Mouse (Mus musculus) stomach, postnatal 0 days (tissue): ENCODE measurements around the gene Mag. TPM values are rescaled to one million over a fixed set of nuclear protein-coding genes. Genes with fewer than 3 reads are reported as not detected.

Experiments
- ATAC-seq: fragments of 200-750 bp; cut with Nextera tagmentation; 2 replicates; pipeline ENCODE4 v1.8.0; 2017; ENCODE audit not compliant: low FRiP score, low TSS enrichment
- DNase-seq: peaks from one replicate; pipeline ENCODE4 v3.0.0-alpha.2; 2016; ENCODE audit warnings: low spot score
- H3K27ac ChIP-seq: fragments of 300-500 bp; sonication (generic); replicated peaks from 2 replicates; pipeline ENCODE4 v1.5.1; 2014; ENCODE audit warnings: mild to moderate bottlenecking, control low read depth
- H3K27me3 ChIP-seq: fragments of 300-500 bp; sonication (generic); 2 replicates; pipeline ENCODE4 v1.6.1; 2014; ENCODE audit warnings: low read length; ENCODE audit not compliant: control insufficient read depth, insufficient read depth
- H3K36me3 ChIP-seq: fragments of 300-500 bp; sonication (generic); 2 replicates; pipeline ENCODE4 v1.6.1; 2014; ENCODE audit warnings: low read length, mixed read lengths; ENCODE audit not compliant: control insufficient read depth, insufficient read depth
- H3K4me1 ChIP-seq: fragments of 300-500 bp; sonication (generic); replicated peaks from 2 replicates; pipeline ENCODE4 v1.6.1; 2014; ENCODE audit warnings: antibody characterized with exemption; ENCODE audit not compliant: control insufficient read depth, insufficient read depth
- H3K4me2 ChIP-seq: fragments of 300-500 bp; sonication (generic); replicated peaks from 2 replicates; pipeline ENCODE4 v1.6.1; 2014; ENCODE audit warnings: low read depth, mild to moderate bottlenecking, control low read depth, moderate library complexity
- H3K4me3 ChIP-seq: fragments of 300-500 bp; sonication (generic); 2 replicates; pipeline ENCODE4 v1.5.1; 2014; ENCODE audit warnings: low read depth, low read length, control low read depth
- H3K9ac ChIP-seq: fragments of 300-500 bp; sonication (generic); 2 replicates; pipeline ENCODE4 v1.6.1; 2014; ENCODE audit warnings: mild to moderate bottlenecking, low read length, control low read depth, mixed read lengths
- H3K9me3 ChIP-seq: fragments of 300-500 bp; sonication (generic); 2 replicates; pipeline ENCODE4 v1.6.1; 2016; ENCODE audit warnings: low read length; ENCODE audit not compliant: control insufficient read depth
- CTCF ChIP-seq: IDR thresholded peaks from 2 replicates; pipeline ENCODE4 v1.5.1; 2016; ENCODE audit warnings: antibody characterized with exemption, low read depth, mild to moderate bottlenecking, moderate library complexity
- EP300 ChIP-seq: optimal IDR thresholded peaks from 2 replicates; pipeline ENCODE3; 2016; ENCODE audit warnings: antibody characterized with exemption
- WGBS: fragments of 180-500 bp; shearing (Covaris S2); extraction: QIAGEN DNeasy Blood & Tissue Kit; methylation state at CpG from one replicate; pipeline ENCODE4 v1.1.7; 2014; 5-methylcytosine and 5-hydroxymethylcytosine counted together
- polyA plus RNA-seq: library from polyadenylated mRNA; unstranded; fragments of >200 nt; fragmentation: Nextera tagmentation; extraction: Ambion mirVana; gene quantifications from 2 replicates; pipeline ENCODE4 v1.2.1, GENCODE M21; 2015

The Mag gene
- polyA plus RNA-seq, 1 experiment from 2014 or later = 0.36 TPM

GRCm38 (mm10) chr7:30856078-30856477 lies 58.6 kb downstream of the Mag start, which contains the start of gene Ffar3:
Ffar3 (minus strand) TSS chr7:30856178.
- no peak within 1 kb of the TSS for H3K27ac ChIP-seq
- H3K9ac ChIP-seq = no peak within 1 kb of the TSS
- H3K27me3 ChIP-seq = no peaks in the 10 kb centered on the region
- WGBS = 65% methylated on average over 6 of the region's 6 CpGs
- no peaks in the 10 kb centered on the region for H3K36me3 ChIP-seq
- no peak within 1 kb of the TSS for H3K4me2 ChIP-seq
- H3K9me3 ChIP-seq = no peaks in the 10 kb centered on the region
- no peak for TF ChIP-seq EP300
- TF ChIP-seq CTCF = no peak
- ATAC-seq = no peak
- DNase-seq = no peak
- no peaks in the 10 kb centered on the region for H3K4me1 ChIP-seq
- H3K4me3 ChIP-seq = no peak within 1 kb of the TSS

- no peaks in the 10 kb centered on the region for H3K27me3 ChIP-seq
- ATAC-seq (no peak), DNase-seq (no peak)
- no peak overlapping the region for H3K27ac ChIP-seq
- no peak for TF ChIP-seq CTCF
- H3K9ac ChIP-seq = no peak overlapping the region
- H3K4me3 ChIP-seq = no peak overlapping the region
- 83% methylated on average over 1 of the region's 1 CpGs for WGBS
- H3K9me3 ChIP-seq = no peaks in the 10 kb centered on the region
- no peaks in the 10 kb centered on the region for H3K4me1 ChIP-seq
- H3K36me3 ChIP-seq = no peaks in the 10 kb centered on the region
- H3K4me2 ChIP-seq = no peak overlapping the region
These were observed 63.3 kb downstream of the Mag start for GRCm38 (mm10) chr7:30851421-30851820.

Other genes starting within 250 kb of the Mag start
- 10.8 and 11.7 TPM in 2 replicates for gene Haus5, start 249.9 kb downstream of the Mag start, polyA plus RNA-seq
- gene Pmis2, start 243.3 kb downstream of the Mag start, polyA plus RNA-seq = 0.21 TPM in 1 of 2 replicates, not detected in the other
- gene 2200002J24Rik, start 215.9 kb downstream of the Mag start, polyA plus RNA-seq = 54.4 and 61.2 TPM in 2 replicates
- 601 and 695 TPM in 2 replicates for gene Atp4a, start 202.7 kb downstream of the Mag start, polyA plus RNA-seq
- gene Tmem147, start 185.3 kb downstream of the Mag start, polyA plus RNA-seq = 210 and 221 TPM in 2 replicates
- gene Gapdhs, start 171.2 kb downstream of the Mag start, polyA plus RNA-seq = 0.27 and 0.30 TPM in 2 replicates
- gene Sbsn, start 163.4 kb downstream of the Mag start, polyA plus RNA-seq = 438 and 453 TPM in 2 replicates
- gene Dmkn, start 151.1 kb downstream of the Mag start, polyA plus RNA-seq = 1,959 and 2,038 TPM in 2 replicates
- gene Krtdap, start 127.0 kb downstream of the Mag start, polyA plus RNA-seq = 12,744 and 13,054 TPM in 2 replicates
- 1.7 TPM in 2 replicates for gene Ffar2, start 91.1 kb downstream of the Mag start, polyA plus RNA-seq
- gene Ffar3, start 58.7 kb downstream of the Mag start, polyA plus RNA-seq = 0.22 and 0.30 TPM in 2 replicates
- gene Ffar1, start 53.3 kb downstream of the Mag start, polyA plus RNA-seq = 0.04 and 0.06 TPM in 2 replicates
- 0.05 and 0.07 TPM in 2 replicates for gene Cd22, start 34.5 kb downstream of the Mag start, polyA plus RNA-seq
- gene Hamp2, start 9.8 kb upstream of the Mag start, polyA plus RNA-seq = 0.52 and 0.54 TPM in 2 replicates
- 0.45 and 1.6 TPM in 2 replicates for gene Hamp, start 29.2 kb upstream of the Mag start, polyA plus RNA-seq
- 12.0 and 14.2 TPM in 2 replicates for gene Usf2, start 41.9 kb upstream of the Mag start, polyA plus RNA-seq
- 101 and 111 TPM in 2 replicates for gene Lsr, start 58.6 kb upstream of the Mag start, polyA plus RNA-seq
- 5.3 and 5.7 TPM in 2 replicates for gene Fam187b, start 58.9 kb upstream of the Mag start, polyA plus RNA-seq
- gene Fxyd5, start 127.6 kb upstream of the Mag start, polyA plus RNA-seq = 13.3 and 16.0 TPM in 2 replicates
- 19.9 and 20.3 TPM in 2 replicates for gene Fxyd7, start 136.6 kb upstream of the Mag start, polyA plus RNA-seq
- 177 and 187 TPM in 2 replicates for gene Fxyd1, start 142.3 kb upstream of the Mag start, polyA plus RNA-seq
- 0.46 and 0.87 TPM in 2 replicates for gene Lgi4, start 144.5 kb upstream of the Mag start, polyA plus RNA-seq
- 1,122 and 1,152 TPM in 2 replicates for gene Fxyd3, start 161.8 kb upstream of the Mag start, polyA plus RNA-seq
- gene Hpn, start 200.4 kb upstream of the Mag start, polyA plus RNA-seq = 17.9 and 21.7 TPM in 2 replicates
- gene Scn1b, start 212.1 kb upstream of the Mag start, polyA plus RNA-seq = 2.3 and 2.5 TPM in 2 replicates
- gene Gramd1a, start 241.0 kb upstream of the Mag start, polyA plus RNA-seq = 14.4 and 17.4 TPM in 2 replicates